Mouse (Mus musculus) liver, embryonic 14.5 days (tissue): ENCODE measurements at regions not wholly inside any gene's neighbourhood (a gene's known extent, or its start where the extent isn't known, plus 50 kb on each side); places are given as distances from the start of the nearest gene placed in this dataset.

ENCODE experiments used
- ATAC-seq: fragments of 200-750 bp; cut with Nextera tagmentation; 2 replicates; pipeline ENCODE4 v1.8.0; 2017; ENCODE audit warnings: moderate number of reproducible peaks, mild to moderate bottlenecking, moderate library complexity; ENCODE audit not compliant: insufficient read depth
- DNase-seq, 3 experiments: peaks; one replicate each; pipeline ENCODE4 v3.0.0-alpha.2; 2012 to 2013; ENCODE audit warnings: low read depth in 3 of 3, low spot score in 3 of 3
- H3K27ac ChIP-seq: fragments of 300-500 bp; sonication (generic); 2 replicates; pipeline ENCODE4 v1.5.1; 2014; ENCODE audit warnings: moderate library complexity, mild to moderate bottlenecking, control low read depth, inconsistent platforms
- H3K27me3 ChIP-seq: fragments of 300-500 bp; sonication (generic); 2 replicates; pipeline ENCODE4 v1.6.1; 2014; ENCODE audit warnings: mild to moderate bottlenecking, low read length, moderate library complexity; ENCODE audit not compliant: control insufficient read depth, insufficient read depth
- H3K36me3 ChIP-seq: fragments of 300-500 bp; sonication (generic); replicated peaks from 2 replicates; pipeline ENCODE4 v1.6.1; 2014; ENCODE audit warnings: low read depth; ENCODE audit not compliant: control insufficient read depth, insufficient read depth
- H3K4me1 ChIP-seq, 2 experiments: fragments of 200-500 bp in 1 of 2; fragments of 300-500 bp in 1 of 2; sonication (generic) in 1 of 2; replicated peaks; 2 replicates each; pipeline ENCODE4 v1.6.1; 2012 to 2014; ENCODE audit warnings: antibody characterized with exemption in 1 of 2, inconsistent platforms in 1 of 2, low read length in 1 of 2; ENCODE audit not compliant: control insufficient read depth in 2 of 2, insufficient read depth in 2 of 2
- H3K4me2 ChIP-seq: fragments of 300-500 bp; sonication (generic); 2 replicates; pipeline ENCODE4 v1.6.1; 2014; ENCODE audit warnings: low read depth, mild to moderate bottlenecking, control low read depth, moderate library complexity
- H3K4me3 ChIP-seq, 2 experiments: fragments of 200-500 bp in 1 of 2; fragments of 300-500 bp in 1 of 2; sonication (generic) in 1 of 2; 2 replicates each; pipeline ENCODE4 v1.5.1; 2012 to 2014; ENCODE audit warnings: low read depth in 2 of 2, low read length in 2 of 2, mild to moderate bottlenecking in 2 of 2, control low read depth in 1 of 2, inconsistent platforms in 1 of 2, moderate library complexity in 1 of 2; ENCODE audit not compliant: insufficient read depth in 1 of 2
- H3K9ac ChIP-seq: fragments of 300-500 bp; sonication (generic); replicated peaks from 2 replicates; pipeline ENCODE4 v1.6.1; 2014; ENCODE audit warnings: mild to moderate bottlenecking, control low read depth, moderate library complexity
- H3K9me3 ChIP-seq: fragments of 300-500 bp; sonication (generic); 2 replicates; pipeline ENCODE4 v1.6.1; 2016; ENCODE audit warnings: low read length, mixed read lengths; ENCODE audit not compliant: control insufficient read depth
- CTCF ChIP-seq: IDR thresholded peaks from 2 replicates; pipeline ENCODE4 v1.5.1; 2016; ENCODE audit warnings: antibody characterized with exemption, low read depth, control low read depth
- EP300 ChIP-seq: IDR thresholded peaks from 2 replicates; pipeline ENCODE4 v1.6.1; 2016; ENCODE audit warnings: antibody characterized with exemption, low read depth
- WGBS: fragments of 180-500 bp; shearing (Covaris S2); extraction: QIAGEN DNeasy Blood & Tissue Kit; methylation state at CpG from one replicate; pipeline ENCODE4 v1.1.7; 2014; ENCODE audit not compliant: insufficient replicate concordance; 5-methylcytosine and 5-hydroxymethylcytosine counted together

- ATAC-seq (no peak), DNase-seq (no peak)
- WGBS: 69% methylated on average over 9 of the region's 9 CpGs
- no peaks in the 10 kb centered on the region for H3K4me1 ChIP-seq
- no peak overlapping the region for H3K4me3 ChIP-seq
- TF ChIP-seq EP300 (no peak), CTCF (no peak)
- H3K4me2 ChIP-seq: no peak overlapping the region
- H3K27me3 ChIP-seq: no peaks in the 10 kb centered on the region
- no peak overlapping the region for H3K27ac ChIP-seq
- no peaks in the 10 kb centered on the region for H3K9me3 ChIP-seq
- no peak overlapping the region for H3K9ac ChIP-seq
- H3K36me3 ChIP-seq: no peaks in the 10 kb centered on the region
Observed at GRCm38 (mm10) chr5:101596996-101597395, 67.8 kb downstream of the Nkx6-1 start.

GRCm38 (mm10) chr5:101591236-101591635, 73.6 kb downstream of the Nkx6-1 start:
- H3K9me3 ChIP-seq: no peaks in the 10 kb centered on the region
- H3K4me1 ChIP-seq: no peaks in the 10 kb centered on the region
- H3K27me3 ChIP-seq: no peaks in the 10 kb centered on the region
- no peak overlapping the region for H3K9ac ChIP-seq
- ATAC-seq (no peak), DNase-seq (no peak)
- 75% methylated on average over 5 of the region's 5 CpGs for WGBS
- H3K27ac ChIP-seq: no peak overlapping the region
- no peak overlapping the region for H3K4me3 ChIP-seq
- no peak overlapping the region for H3K4me2 ChIP-seq
- no peaks in the 10 kb centered on the region for H3K36me3 ChIP-seq
- TF ChIP-seq EP300: no peak
- no peak for TF ChIP-seq CTCF

- DNase-seq (no peak), ATAC-seq (no peak)
- Histone ChIP-seq H3K9me3 (no peaks in the 10 kb centered on the region), H3K4me1 (no peaks in the 10 kb centered on the region), H3K9ac (no peak overlapping the region), H3K27me3 (no peaks in the 10 kb centered on the region), H3K36me3 (no peaks in the 10 kb centered on the region), H3K27ac (no peak overlapping the region), H3K4me2 (no peak overlapping the region), H3K4me3 (no peak overlapping the region)
- TF ChIP-seq CTCF: no peak
- 53% methylated on average over 12 of the region's 13 CpGs for WGBS
Observed at GRCm38 (mm10) chr5:101590341-101591124, 74.3 kb downstream of the Nkx6-1 start.

GRCm38 (mm10) chr5:101572966-101573365, 91.8 kb downstream of the Nkx6-1 start:
- 72% methylated on average over 15 of the region's 15 CpGs for WGBS
- Histone ChIP-seq H3K4me3 (no peak overlapping the region), H3K27me3 (no peaks in the 10 kb centered on the region), H3K4me1 (no peaks in the 10 kb centered on the region), H3K4me2 (no peak overlapping the region), H3K9me3 (no peaks in the 10 kb centered on the region), H3K36me3 (no peaks in the 10 kb centered on the region), H3K27ac (no peak overlapping the region), H3K9ac (no peak overlapping the region)
- no peak for TF ChIP-seq EP300
- no peak for TF ChIP-seq CTCF
- ATAC-seq (no peak), DNase-seq (no peak)

GRCm38 (mm10) chr5:101565770-101566169, 99.0 kb downstream of the Nkx6-1 start:
- WGBS: 51% methylated on average over 7 of the region's 7 CpGs
- H3K4me3 ChIP-seq: no peak overlapping the region
- H3K36me3 ChIP-seq: no peaks in the 10 kb centered on the region
- ATAC-seq: no peak
- TF ChIP-seq EP300 (no peak), CTCF (no peak)
- H3K9me3 ChIP-seq: no peaks in the 10 kb centered on the region
- H3K27ac ChIP-seq: no peak overlapping the region
- no peaks in the 10 kb centered on the region for H3K27me3 ChIP-seq
- H3K4me1 ChIP-seq: no peaks in the 10 kb centered on the region
- DNase-seq: no peak
- no peak overlapping the region for H3K9ac ChIP-seq
- no peak overlapping the region for H3K4me2 ChIP-seq
